Mouse (Mus musculus) c-Kit-positive CD71-negative TER-119-negative erythroid progenitor cells, embryonic 14.5 days (primary cell): ENCODE data around the gene Dusp16.

Experiments
- DNase-seq: peaks from one replicate; pipeline ENCODE4 v3.0.0-alpha.2; 2013; ENCODE audit warnings: low read depth

Gene Dusp16

GRCm38 (mm10) chr6:134736853-134737252, 55.6 kb downstream of the Dusp16 start:
- DNase-seq, result no peak

- no peak for DNase-seq
Measured at GRCm38 (mm10) chr6:134733800-134734221, 58.6 kb downstream of the Dusp16 start.

DNA sequence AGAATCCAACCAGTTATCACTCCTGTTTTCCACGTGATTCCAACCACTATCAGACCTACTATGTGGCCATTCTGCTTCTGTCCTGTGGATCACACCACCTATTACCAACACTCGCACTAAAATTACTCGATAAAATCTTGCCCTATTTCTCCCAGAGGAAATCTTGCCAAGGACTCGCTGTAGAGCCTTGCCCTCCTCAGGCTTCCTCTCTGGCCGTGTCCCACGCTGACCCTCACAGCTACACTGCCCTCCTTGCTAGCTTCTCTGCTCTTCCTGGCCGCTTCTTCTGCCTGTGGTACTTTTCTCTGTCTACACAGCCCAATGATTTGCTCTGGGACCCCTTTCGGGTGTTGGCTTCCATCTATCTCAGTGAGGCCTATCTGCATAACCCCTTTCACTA, 59.6 kb downstream of the Dusp16 start:
- no peak for DNase-seq

GRCm38 (mm10) chr6:134730978-134731377, 61.4 kb downstream of the Dusp16 start:
- no peak for DNase-seq

GRCm38 (mm10) chr6:134725406-134725805, 67.0 kb downstream of the Dusp16 start:
- no peak for DNase-seq

DNA sequence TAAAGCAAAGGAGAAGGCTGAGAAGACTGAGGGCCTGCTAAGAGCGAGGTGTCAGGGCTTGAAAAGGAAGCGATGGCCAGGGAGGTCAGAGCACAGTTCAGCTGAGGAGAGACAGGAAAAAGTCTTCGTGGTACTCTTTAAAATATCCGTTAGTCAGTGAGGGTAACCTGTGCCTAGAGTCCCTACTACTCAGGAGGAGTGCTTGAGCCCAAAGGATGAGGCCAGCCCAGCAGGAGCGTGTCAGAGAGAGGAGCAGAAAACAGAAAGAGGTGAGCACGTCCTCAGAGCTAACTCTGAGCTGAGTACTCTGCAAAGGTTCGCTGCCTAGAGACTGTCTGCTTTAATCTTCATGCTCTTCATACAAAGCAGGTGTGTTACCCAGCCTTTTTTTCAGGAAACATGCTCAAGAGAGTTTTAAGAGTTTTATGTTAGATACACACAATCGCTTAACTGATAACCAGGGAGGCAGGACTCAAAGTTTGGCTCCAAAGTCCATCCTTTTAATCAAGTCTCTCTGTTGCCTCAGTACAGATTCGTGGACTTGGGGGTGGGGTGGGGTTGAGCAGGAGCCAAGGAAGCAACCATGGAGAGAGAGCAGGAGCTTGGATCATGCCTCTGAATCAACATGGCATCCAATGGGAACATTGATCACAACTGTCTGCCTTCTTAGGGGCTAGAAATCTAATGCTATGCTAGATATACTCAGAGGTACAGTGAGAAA, 68.4 kb downstream of the Dusp16 start:
- DNase-seq, result no peak

DNA sequence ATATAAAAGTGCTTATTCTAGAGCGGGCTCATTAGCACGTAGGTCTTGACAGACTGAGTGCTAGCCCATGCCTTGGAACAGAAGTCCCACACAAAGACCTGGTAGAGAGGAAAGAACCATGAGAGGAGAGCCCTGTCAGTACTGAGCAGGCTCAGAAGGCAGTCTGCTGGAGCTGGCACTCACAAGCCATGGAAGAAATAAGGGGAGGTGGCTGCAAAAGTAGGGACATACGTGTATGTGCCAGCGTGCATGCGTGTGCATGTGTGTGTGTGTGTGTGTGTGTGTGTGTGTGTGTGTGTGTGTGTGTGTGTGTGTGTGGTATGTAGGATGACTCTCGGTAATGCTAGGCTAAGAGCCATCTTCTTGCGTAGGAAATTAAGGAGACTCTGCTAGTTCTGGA, 69.1 kb downstream of the Dusp16 start:
- no peak for DNase-seq

- no peak for DNase-seq
Measured at GRCm38 (mm10) chr6:134722906-134723305, 69.5 kb downstream of the Dusp16 start.

DNA sequence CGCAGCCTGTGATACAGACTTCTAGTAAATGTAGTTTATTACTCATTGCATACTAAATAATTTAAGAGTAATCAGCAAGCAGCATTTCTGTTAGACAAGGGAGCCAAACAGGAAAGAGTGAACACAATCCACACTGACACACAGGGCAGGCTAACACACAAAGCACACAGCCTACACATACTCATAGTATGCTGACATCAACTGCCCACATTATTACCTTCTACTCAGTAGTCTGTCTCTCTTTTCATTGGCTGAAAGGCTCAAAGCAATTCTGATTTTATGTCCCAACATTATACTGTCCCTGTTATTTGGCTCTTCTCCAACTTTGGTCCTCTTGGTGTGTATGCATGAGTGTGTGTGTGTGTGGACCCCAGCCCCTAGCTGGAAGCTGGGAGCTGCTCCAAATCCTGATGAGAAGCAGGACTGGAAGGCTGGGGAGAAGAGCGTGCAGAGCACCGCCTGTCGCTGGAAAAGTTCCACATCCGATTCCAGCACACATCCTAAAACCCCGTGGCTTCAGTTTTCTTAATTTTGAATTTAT, 70.6 kb downstream of the Dusp16 start:
- no peak for DNase-seq

DNA sequence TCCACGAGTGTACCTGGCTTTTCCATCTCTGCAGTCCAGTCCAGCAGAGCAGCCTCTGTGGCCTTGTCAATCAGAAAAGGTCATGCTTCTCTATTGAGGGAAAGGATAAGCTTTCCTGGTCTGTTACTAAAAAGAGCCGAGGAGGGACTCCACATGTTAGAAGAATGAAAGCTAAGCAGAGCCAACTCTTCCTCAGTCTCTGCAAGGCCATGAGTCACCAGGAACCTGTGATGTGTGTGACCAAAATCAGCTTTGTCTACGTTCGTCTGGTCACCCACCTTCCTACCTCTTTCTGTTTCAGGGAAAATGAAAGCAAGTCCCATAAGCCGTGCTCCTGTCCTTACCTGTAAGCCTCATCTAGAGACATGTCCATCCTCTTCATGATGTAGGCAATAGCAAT, 72.3 kb downstream of the Dusp16 start:
- no peak for DNase-seq

- DNase-seq, result no peak
Measured at GRCm38 (mm10) chr6:134719156-134719555, 73.3 kb downstream of the Dusp16 start.

DNA sequence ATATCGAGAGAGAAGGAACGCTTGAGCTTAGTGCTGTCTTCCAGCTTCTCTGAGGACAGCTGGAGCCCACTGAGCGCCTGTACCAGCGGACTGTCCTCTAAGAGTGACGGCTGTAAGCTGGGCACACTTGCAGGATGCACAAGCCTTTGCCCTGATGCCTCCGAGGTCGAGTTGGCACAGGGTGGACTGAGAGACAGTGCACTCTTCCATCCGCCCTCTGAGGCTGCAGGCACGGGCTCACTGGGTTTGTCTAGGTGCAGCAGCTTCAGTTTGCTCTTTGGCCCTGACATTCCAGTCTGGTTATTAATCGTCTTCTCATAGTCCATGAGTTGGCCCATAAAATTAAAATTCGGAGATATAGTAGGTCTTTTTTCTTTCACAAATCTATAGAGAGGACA, 73.8 kb downstream of the Dusp16 start:
- no peak for DNase-seq

GRCm38 (mm10) chr6:134717886-134718667, 74.3 kb downstream of the Dusp16 start:
- no peak for DNase-seq

DNA sequence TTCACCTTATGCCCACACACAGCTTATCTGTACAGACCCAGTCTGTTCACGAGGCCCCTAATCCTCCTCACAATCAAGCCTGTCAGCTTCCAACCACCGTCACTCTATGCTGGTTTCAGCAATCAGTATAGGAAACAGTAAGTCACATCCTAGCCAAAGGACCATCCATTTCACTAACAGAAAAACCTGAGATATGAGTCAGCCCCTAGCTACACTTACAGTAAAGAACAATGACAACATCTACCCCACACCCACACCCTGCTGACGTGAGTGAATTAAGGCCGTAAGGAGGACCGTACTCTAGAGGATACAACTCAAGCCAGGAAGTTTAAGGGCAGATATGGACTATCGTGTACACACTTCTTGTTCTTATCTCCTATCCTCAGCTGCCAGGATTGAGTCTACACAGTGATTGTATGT, 76.2 kb downstream of the Dusp16 start:
- no peak for DNase-seq

GRCm38 (mm10) chr6:134713897-134714296, 78.5 kb downstream of the Dusp16 start:
- no peak for DNase-seq

DNA sequence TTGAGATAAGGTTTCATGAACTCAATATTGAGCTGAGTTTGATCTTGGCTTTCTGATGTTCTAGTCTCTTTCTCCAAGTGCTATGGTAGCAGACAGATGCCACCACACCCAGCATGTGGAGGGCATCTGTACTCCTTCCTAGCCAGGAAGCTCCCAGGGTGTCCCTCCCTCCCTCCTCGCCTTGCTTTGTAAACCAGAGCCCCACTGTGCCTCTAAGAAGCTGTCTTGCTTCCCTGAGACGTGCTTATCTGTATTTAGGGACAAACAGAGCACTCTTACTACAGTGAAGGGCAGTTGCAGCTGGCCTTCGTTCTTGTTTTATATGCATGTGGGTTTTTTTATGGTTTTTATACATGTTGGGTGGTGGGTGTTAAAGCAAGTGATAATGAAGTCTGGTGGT, 79.1 kb downstream of the Dusp16 start:
- no peak for DNase-seq

DNA sequence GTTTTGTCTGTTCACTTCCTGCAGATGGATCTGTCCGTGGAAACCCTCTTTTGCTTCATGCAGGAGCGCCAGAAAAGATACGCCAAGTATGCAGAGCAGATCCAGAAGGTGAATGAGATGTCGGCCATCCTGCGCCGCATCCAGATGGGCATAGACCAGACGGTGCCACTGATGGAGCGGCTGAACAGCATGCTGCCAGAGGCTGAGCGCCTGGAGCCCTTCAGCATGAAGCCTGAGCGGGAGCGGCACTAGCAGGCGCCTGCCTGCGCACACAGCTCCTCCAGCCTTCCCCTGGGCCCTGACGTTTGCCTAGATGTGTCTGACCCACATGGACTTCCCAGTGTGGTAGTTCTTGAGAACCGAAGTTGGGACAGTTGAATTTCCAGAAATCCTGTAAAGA, 82.4 kb downstream of the Dusp16 start:
- no peak for DNase-seq

DNA sequence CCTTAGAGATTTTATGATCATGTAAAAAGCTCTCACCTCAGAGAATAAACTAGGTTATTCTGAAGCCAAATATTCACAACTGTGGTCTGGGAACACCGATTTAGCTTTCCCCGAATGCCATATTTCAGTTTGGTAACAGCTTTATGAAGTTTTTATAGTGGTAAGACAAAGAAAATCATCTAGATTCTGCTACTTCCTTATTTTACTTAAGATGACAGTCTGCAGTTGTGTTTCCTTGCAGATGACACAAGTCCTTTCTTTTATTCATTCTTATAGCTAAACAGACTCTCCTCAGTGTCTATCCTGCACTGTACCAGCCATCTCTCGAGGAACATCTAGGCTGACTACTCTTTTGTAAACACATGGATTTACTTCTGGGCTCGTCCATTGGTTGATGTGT, 86.0 kb downstream of the Dusp16 start:
- DNase-seq, result no peak

DNA sequence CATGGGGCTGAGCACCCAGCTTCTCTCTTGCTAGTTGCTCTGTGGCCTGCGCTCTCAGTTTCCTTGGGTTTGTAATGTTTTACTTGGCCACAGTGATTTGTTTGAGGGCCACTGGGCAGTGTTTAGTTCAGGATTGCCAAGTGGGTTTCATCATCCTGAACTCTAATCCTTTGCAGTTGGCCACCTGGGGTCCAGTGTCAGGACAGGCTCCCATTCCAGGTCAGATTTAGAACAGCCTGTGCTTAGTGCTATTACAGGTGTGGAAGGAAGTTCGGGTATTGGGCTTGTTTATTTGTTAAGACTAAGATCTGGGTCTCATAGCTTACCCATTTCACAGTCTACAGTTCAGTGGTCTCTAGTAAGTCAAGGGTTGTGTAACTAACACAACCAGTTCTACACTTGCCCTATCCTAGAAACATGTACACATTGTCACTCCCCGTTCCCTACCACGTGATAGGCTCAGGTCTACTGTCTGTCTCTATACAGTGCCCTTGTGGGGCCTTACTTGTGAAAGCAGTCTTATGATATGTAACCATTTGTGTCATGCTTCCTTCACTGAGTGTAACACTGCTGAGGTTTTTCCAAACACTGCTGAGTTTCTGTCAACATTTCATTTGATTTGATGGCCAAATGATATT, 89.3 kb downstream of the Dusp16 start:
- DNase-seq, result no peak

DNA sequence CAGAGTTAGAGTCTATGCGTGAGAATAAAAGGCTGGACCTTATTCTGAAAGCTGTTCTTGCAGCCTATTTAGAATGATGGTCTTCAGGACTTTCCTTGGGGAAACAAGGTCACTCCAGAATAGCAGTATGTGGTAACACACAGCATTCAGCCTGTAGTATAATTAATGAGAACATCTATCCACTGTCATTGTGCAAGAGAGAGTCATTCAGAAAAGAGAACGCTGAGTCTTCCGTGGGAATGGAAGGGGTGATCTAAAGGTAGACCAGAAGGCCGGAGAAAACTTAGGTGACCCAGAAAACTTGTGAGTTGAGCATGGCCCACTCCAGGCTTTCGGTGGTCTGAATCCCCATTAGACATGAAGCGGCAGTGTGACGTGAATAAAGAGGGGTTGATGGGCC, 90.2 kb downstream of the Dusp16 start:
- DNase-seq, result no peak

DNA sequence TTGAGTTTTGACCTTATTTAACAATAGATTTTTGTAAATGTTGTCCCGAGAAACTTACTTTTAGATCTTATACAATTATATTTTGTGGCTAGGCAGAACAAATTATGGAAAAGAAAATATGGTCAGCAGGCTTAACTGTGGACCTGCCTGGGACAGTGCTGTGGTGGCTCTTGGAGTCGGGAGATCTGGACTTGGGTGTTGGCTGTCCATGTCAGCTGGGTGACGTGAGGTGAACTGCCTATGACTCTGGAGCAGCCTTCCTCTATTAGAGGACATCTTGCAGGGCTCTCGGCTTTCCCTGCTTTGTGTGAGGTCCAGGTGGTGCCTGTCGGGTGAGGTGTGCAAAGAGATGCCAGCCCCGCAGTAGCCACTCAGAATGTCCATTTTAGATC, 91.2 kb downstream of the Dusp16 start:
- DNase-seq, result no peak

- DNase-seq, result peak; percentile 74
Measured at GRCm38 (mm10) chr6:134700451-134701210, 91.8 kb downstream of the Dusp16 start.
